Comparison of ENCODE assay signal across 19 mouse cellular contexts in the genomic region with DNA sequence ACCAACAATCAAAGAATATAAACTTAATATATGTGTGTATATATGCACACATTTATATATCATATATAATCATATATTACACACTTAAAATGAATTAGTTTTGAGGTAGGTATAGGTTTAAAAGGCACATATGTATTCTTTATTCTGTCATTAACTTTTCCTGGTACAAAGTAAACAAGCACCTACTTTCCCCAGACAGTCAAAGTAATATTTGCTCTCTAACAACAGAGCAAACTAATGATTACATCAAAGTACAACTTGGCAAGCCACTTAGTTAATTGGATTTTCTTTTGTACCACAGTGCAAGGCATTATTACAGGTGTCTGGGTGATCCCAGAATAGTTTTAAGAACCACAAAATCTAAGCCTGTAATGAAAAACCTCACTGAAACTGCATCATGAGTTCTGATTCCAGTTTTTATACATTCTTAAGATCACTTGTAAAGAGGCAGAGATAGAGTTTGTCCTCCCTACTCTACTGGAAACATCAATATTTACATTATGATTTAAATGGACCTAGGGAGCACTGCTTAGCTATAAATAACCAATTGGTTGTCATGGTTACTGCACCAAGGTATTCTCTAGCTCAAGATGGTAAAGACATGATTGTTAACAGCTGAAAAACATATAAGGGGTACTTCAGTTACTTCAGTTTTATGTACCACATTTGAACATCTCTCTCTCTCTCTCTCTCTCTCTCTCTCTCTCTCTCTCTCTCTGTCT.
DNase-seq lines count a peak whose midpoint lies in the region; ATAC-seq and TF ChIP-seq lines count a peak whose summit lies in the region.
"Had no signal": no experiment of that assay in that cellular context is flagged by ENCODE, and none has a peak within 500 bp of the region (broad histone marks: within the 10 kb centered on the region; RNA-seq: fewer than 3 reads in every experiment).

No protein-coding gene starts in this region.

- no peak for ATAC-seq in forebrain, postnatal 0 days
- no peak for ATAC-seq in forebrain, embryonic 16.5 days
- ATAC-seq in midbrain, postnatal 0 days (ENCODE audit: low FRiP score) = no peak
- peak; percentile 79 for ATAC-seq in liver, postnatal 0 days

- H3K36me3 ChIP-seq in forebrain, postnatal 0 days (ENCODE audit: insufficient read depth) = no peaks in the 10 kb centered on the region
- H3K36me3 ChIP-seq in forebrain, embryonic 16.5 days (ENCODE audit: control insufficient read depth, insufficient read depth) = no peaks in the 10 kb centered on the region
- H3K36me3 ChIP-seq in midbrain, postnatal 0 days (ENCODE audit: insufficient read depth, low read length) = no peaks in the 10 kb centered on the region
- no peaks in the 10 kb centered on the region for H3K36me3 ChIP-seq in midbrain, embryonic 10.5 days
- no peaks in the 10 kb centered on the region for H3K36me3 ChIP-seq in liver, postnatal 0 days (replicated peaks; ENCODE audit: insufficient read depth, low read length)
- H3K36me3 ChIP-seq: embryonic facial prominence, embryonic 12.5 days; limb, embryonic 10.5 days had no signal

- H3K9me3 ChIP-seq in forebrain, postnatal 0 days (ENCODE audit: low read length) = no peaks in the 10 kb centered on the region
- no peaks in the 10 kb centered on the region for H3K9me3 ChIP-seq in forebrain, embryonic 16.5 days (ENCODE audit: control insufficient read depth, low read length)
- no peaks in the 10 kb centered on the region for H3K9me3 ChIP-seq in midbrain, postnatal 0 days (ENCODE audit: low read length)
- H3K9me3 ChIP-seq in midbrain, embryonic 10.5 days (replicated peaks) = no peaks in the 10 kb centered on the region
- H3K9me3 ChIP-seq in liver, postnatal 0 days (ENCODE audit: low read length) = no peaks in the 10 kb centered on the region
- H3K9me3 ChIP-seq: embryonic facial prominence, embryonic 12.5 days; limb, embryonic 10.5 days had no signal

- no peak for TF ChIP-seq EP300 in liver, postnatal 0 days (IDR thresholded peaks at IDR 0.05; ENCODE audit: low read depth)

- no peak overlapping the region for H3K27ac ChIP-seq in forebrain, postnatal 0 days (ENCODE audit: low read depth, low read length)
- no peak overlapping the region for H3K27ac ChIP-seq in forebrain, embryonic 16.5 days (ENCODE audit: low read length)
- H3K27ac ChIP-seq in midbrain, postnatal 0 days (ENCODE audit: low read depth, low read length) = no peak overlapping the region
- H3K27ac ChIP-seq in midbrain, embryonic 10.5 days (replicated peaks) = no peak overlapping the region
- no peak overlapping the region for H3K27ac ChIP-seq in liver, postnatal 0 days (ENCODE audit: low read depth)
- H3K27ac ChIP-seq: embryonic facial prominence, embryonic 12.5 days; hindbrain, embryonic 14.5 days; limb, embryonic 10.5 days had no signal

- H3K27me3 ChIP-seq in forebrain, postnatal 0 days (ENCODE audit: insufficient read depth, low read length) = no peaks in the 10 kb centered on the region
- no peaks in the 10 kb centered on the region for H3K27me3 ChIP-seq in forebrain, embryonic 16.5 days (replicated peaks; ENCODE audit: control insufficient read depth, insufficient read depth, low read length)
- H3K27me3 ChIP-seq in midbrain, postnatal 0 days (ENCODE audit: insufficient read depth, low read length) = no peaks in the 10 kb centered on the region
- H3K27me3 ChIP-seq in midbrain, embryonic 10.5 days (ENCODE audit: low read depth, poor library complexity, severe bottlenecking) = no peaks in the 10 kb centered on the region
- H3K27me3 ChIP-seq in liver, postnatal 0 days (ENCODE audit: insufficient read depth, low read length) = no peaks in the 10 kb centered on the region
- H3K27me3 ChIP-seq: embryonic facial prominence, embryonic 12.5 days had no signal

- no peak overlapping the region for H3K4me2 ChIP-seq in forebrain, postnatal 0 days (ENCODE audit: low read depth)
- H3K4me2 ChIP-seq in forebrain, embryonic 16.5 days (ENCODE audit: low read length) = no peak overlapping the region
- H3K4me2 ChIP-seq in midbrain, postnatal 0 days (ENCODE audit: low read depth, low read length, poor library complexity, severe bottlenecking) = no peak overlapping the region
- peak overlapping the region; percentile 14; the same call in 1 of the 2 replicates for H3K4me2 ChIP-seq in liver, postnatal 0 days (ENCODE audit: low read depth, low read length)
- H3K4me2 ChIP-seq: embryonic facial prominence, embryonic 12.5 days; hindbrain, embryonic 14.5 days had no signal

- peak; percentile 0 for DNase-seq in forebrain, postnatal 0 days
- peak; percentile 27 for DNase-seq in midbrain, postnatal 0 days (ENCODE audit: low spot score)
- DNase-seq in midbrain, embryonic 10.5 days (ENCODE audit: low spot score) = no peak
- DNase-seq in liver, postnatal 0 days = no peak
- no peak for DNase-seq in layer of hippocampus, adult 9-10 months (ENCODE audit: low spot score)
- no peak for DNase-seq in layer of hippocampus, adult 8-10 months (ENCODE audit: low spot score in 2 of 2)
- DNase-seq: adrenal gland, postnatal 36 days; B cell, adult 2 months; cerebellum, adult 2 months; cerebellum, postnatal 36 days; heart, postnatal 36 days; kidney, adult 11 months; lung, adult 18-20 months; lung, postnatal 36 days had no signal

- no peaks in the 10 kb centered on the region for H3K4me1 ChIP-seq in forebrain, postnatal 0 days (ENCODE audit: insufficient read depth)
- no peaks in the 10 kb centered on the region for H3K4me1 ChIP-seq in forebrain, embryonic 16.5 days (replicated peaks; ENCODE audit: control insufficient read depth, insufficient read depth, low read length)
- no peaks in the 10 kb centered on the region for H3K4me1 ChIP-seq in midbrain, postnatal 0 days (ENCODE audit: insufficient read depth, low read length)
- H3K4me1 ChIP-seq in midbrain, embryonic 10.5 days = no peaks in the 10 kb centered on the region
- H3K4me1 ChIP-seq in liver, postnatal 0 days (ENCODE audit: insufficient read depth) = no peaks in the 10 kb centered on the region
- H3K4me1 ChIP-seq: embryonic facial prominence, embryonic 12.5 days; limb, embryonic 10.5 days had no signal

- H3K9ac ChIP-seq in forebrain, postnatal 0 days = no peak overlapping the region
- no peak overlapping the region for H3K9ac ChIP-seq in forebrain, embryonic 16.5 days (replicated peaks; ENCODE audit: low read depth, low read length)
- no peak overlapping the region for H3K9ac ChIP-seq in midbrain, postnatal 0 days (replicated peaks; ENCODE audit: low read length, poor library complexity, severe bottlenecking)
- H3K9ac ChIP-seq in liver, postnatal 0 days (replicated peaks) = no peak overlapping the region
- H3K9ac ChIP-seq: embryonic facial prominence, embryonic 12.5 days; hindbrain, embryonic 14.5 days had no signal

- TF ChIP-seq CTCF in forebrain, postnatal 0 days (IDR thresholded peaks at IDR 0.05; ENCODE audit: low read depth) = no peak
- no peak for TF ChIP-seq CTCF in midbrain, postnatal 0 days (IDR thresholded peaks at IDR 0.05)
- no peak for TF ChIP-seq CTCF in liver, postnatal 0 days (IDR thresholded peaks at IDR 0.05; ENCODE audit: low read depth)

- H3K4me3 ChIP-seq in forebrain, postnatal 0 days (ENCODE audit: low read depth, low read length) = no peak overlapping the region
- H3K4me3 ChIP-seq in forebrain, embryonic 16.5 days (replicated peaks; ENCODE audit: low read length) = no peak overlapping the region
- H3K4me3 ChIP-seq in midbrain, postnatal 0 days (ENCODE audit: low read depth, low read length) = no peak overlapping the region
- H3K4me3 ChIP-seq in midbrain, embryonic 10.5 days = no peak overlapping the region
- H3K4me3 ChIP-seq in liver, postnatal 0 days (ENCODE audit: low read depth, low read length) = no peak overlapping the region
- H3K4me3 ChIP-seq: embryonic facial prominence, embryonic 12.5 days; limb, embryonic 10.5 days; myocyte had no signal

Comparison
In these comparisons a context has a peak if more than half of its experiments do, and no peak if none do; other contexts are left out.
1. DNase-seq: peak in forebrain, postnatal 0 days (single experiment) and midbrain, postnatal 0 days (single experiment); none in midbrain, embryonic 10.5 days (single experiment), liver, postnatal 0 days (single experiment), layer of hippocampus, adult 9-10 months (single experiment) and layer of hippocampus, adult 8-10 months (0 of 2).